Mouse (Mus musculus): ENCODE measurements around the gene Lepr.

DNA sequence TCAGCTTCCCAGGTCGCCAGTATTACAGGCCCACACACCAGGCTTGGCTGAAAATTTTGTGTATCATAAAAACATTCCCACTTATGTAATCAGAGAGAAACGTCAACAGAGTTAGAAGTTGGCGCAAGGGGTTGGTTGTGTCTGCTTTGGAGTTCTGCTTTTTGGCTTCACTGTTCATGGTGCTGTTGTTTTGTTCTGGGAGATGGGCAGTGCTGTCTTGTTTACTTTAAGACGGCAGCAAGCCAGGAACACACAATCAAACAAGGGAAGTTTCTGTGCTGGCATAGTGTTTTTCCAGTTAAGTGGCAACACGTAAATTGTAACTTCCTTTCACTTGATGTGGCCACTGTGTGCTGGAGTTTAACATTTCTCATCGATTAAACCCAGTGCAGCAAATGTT is 22.7 kb upstream of the Lepr start:
- TF ChIP-seq CTCF (IDR thresholded peaks at IDR 0.05; ENCODE audit: low read depth) (no peak), EP300 (optimal IDR thresholded peaks at IDR 0.05) (no peak)
